Mouse (Mus musculus): ENCODE data around the gene Musk.

- TF ChIP-seq GATA1 (IDR thresholded peaks at IDR 0.05; ENCODE audit: borderline replicate concordance, low read length), result no peak
- no peak for TF ChIP-seq FLI1 (IDR thresholded peaks at IDR 0.05; ENCODE audit: low read length)
These were observed 7.4 kb upstream of the Musk start for GRCm38 (mm10) chr4:58278368-58278767.

All from megakaryocyte, embryonic 14.5 days (primary cell).